Mouse (Mus musculus): Measurements from ENCODE around the gene Ets1.

DNA sequence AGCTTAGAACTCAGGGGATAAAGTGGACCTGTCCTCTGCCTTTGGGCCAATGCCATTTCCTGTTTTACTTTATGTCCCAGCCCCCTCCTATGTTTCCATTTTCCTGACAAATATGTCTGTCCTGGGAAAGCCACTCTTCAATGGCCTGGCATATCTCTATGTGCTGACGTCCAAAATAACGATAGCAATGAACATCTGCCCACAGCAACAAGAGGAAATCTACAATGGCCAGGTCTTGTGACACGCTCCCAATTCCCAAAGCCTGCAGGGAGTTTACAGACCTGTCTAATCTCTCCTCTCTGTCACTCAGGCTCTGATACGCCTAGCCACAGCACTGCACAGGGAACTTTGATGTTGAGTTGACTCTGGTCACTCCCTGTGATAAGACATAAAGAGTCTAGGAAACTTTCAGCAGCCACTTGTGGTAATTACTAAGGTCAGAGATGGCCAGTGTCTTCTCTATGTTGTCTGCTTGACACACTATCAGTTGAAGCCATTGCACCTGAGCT lies 124.7 kb downstream of the Ets1 start:
- no peak for TF ChIP-seq CTCF (IDR thresholded peaks at IDR 0.05; ENCODE audit: low read depth, low read length)
- TF ChIP-seq GATA1 (IDR thresholded peaks at IDR 0.05; ENCODE audit: borderline replicate concordance, low read length) = no peak

Data from G1E (cell line).